Mouse (Mus musculus): Measurements from ENCODE around the gene Cox10. TPM values are rescaled to one million over a fixed set of nuclear protein-coding genes. Genes with fewer than 3 reads are reported as not detected.
"Not testable (repeated sequence)": the region's sequence is repeated elsewhere in the genome, so short reads cannot be mapped to it uniquely, and the experiment has no call there.

The Cox10 gene
- polyA plus RNA-seq (2016; fragmentation: Nextera tagmentation; extraction: Ambion mirVana), result 30.9 and 31.2 TPM in 2 replicates

DNA sequence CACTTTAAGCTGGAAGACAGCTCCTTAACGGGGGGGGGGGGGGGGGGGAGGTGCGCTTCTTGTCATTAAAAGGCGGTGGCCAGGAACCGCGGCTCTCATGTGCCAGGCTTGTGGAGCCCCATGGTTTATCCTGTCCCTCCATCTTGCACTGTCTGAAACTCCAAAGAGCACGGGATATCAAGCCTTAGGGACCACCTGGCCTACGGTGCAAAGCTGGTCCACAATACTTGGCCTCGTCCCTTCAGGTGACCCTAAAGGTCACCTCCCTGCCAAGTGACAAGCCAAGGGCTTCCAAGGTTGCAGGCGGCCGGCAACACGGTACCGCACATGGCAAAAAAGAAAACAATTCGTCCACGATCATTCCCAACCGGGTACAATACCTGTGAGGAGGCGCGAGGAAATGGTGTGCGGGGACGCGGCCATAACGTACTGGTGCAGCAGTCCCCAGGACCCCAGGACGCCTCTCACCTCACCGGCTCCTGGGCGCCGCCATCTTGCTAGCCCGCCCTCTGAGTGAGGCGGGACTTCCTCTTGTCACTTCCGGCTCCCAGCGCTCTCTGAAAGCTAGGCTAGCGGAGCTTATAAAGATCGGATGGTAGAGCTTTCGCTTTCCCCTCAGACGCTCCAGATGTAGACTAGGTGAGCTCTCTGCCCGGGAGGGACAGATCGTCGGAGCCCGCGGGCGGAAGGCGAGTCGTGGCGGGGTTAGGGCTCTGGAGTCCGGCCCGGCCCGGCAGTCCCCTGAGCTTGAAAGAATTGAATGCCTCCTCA, at the start of gene Cox10:
Gene Cox10, minus strand, starts transcription at position 513 of the 771 bp plus-strand sequence.
- Histone ChIP-seq H3K4me3 (peak within 1 kb of the TSS; percentile 72), H3K27me3 (replicated peaks; ENCODE audit: low read depth, poor library complexity, severe bottlenecking) (no peaks in the 10 kb centered on the region), H3K4me1 (peaks cover 21% of the 10 kb centered on the region), H3K9me3 (no peaks in the 10 kb centered on the region), H3K36me3 (replicated peaks) (peaks cover 23% of the 10 kb centered on the region), H3K27ac (replicated peaks) (peak within 1 kb of the TSS; percentile 88)
- DNase-seq (ENCODE audit: low spot score), result peak; percentile 89
- under 1% methylated on average over 45 of the region's 45 CpGs for WGBS

- no peak overlapping the region for H3K4me3 ChIP-seq
- DNase-seq (ENCODE audit: low spot score), result no peak
- WGBS, result 82% methylated on average over 9 of the region's 9 CpGs
These were observed 48.7 kb upstream of the Cox10 start for GRCm38 (mm10) chr11:64128016-64128415.

DNA sequence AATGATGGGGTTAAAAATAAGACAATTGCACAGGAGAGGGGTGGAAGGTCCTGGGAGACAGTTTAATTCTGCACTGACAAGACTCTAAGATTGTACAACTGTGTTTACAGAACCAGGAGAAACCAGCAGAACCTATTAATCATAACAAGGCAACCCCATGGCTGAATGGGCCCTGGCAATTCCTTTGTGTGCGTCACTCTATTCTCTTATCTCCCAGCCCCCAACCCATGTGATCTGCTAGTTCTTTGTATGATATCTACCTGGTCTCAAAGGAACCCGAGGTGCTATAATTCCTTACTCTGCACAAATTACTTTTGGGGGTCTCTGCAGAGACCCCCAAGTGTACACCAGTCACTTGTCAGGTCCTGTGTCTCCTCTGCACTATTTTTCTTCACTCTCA, 46.2 kb upstream of the Cox10 start:
- Histone ChIP-seq H3K4me3 (no peak overlapping the region), H3K4me1 (no peaks in the 10 kb centered on the region), H3K36me3 (replicated peaks) (no peaks in the 10 kb centered on the region), H3K27me3 (replicated peaks; ENCODE audit: low read depth, poor library complexity, severe bottlenecking) (no peaks in the 10 kb centered on the region), H3K9me3 (no peaks in the 10 kb centered on the region), H3K27ac (replicated peaks) (no peak overlapping the region)
- 81% methylated on average over 2 of the region's 2 CpGs for WGBS
- DNase-seq (ENCODE audit: low spot score), result no peak

More at GRCm38 (mm10) chr11:64128016-64128415, 48.7 kb upstream of the Cox10 start:
- H3K36me3 ChIP-seq (replicated peaks), result no peaks in the 10 kb centered on the region
- H3K4me1 ChIP-seq, result no peaks in the 10 kb centered on the region
- H3K27me3 ChIP-seq (replicated peaks; ENCODE audit: low read depth, poor library complexity, severe bottlenecking), result no peaks in the 10 kb centered on the region; the same call in 1 of the 2 replicates
- no peak overlapping the region for H3K27ac ChIP-seq (replicated peaks)
- no peaks in the 10 kb centered on the region for H3K9me3 ChIP-seq

GRCm38 (mm10) chr11:64123174-64123573, 43.9 kb upstream of the Cox10 start:
- 88% methylated on average over 6 of the region's 6 CpGs for WGBS
- not testable (repeated sequence) for H3K9me3 ChIP-seq; H3K4me1 ChIP-seq; DNase-seq (ENCODE audit: low spot score); H3K36me3 ChIP-seq (replicated peaks); H3K27me3 ChIP-seq (replicated peaks; ENCODE audit: low read depth, poor library complexity, severe bottlenecking); H3K4me3 ChIP-seq; H3K27ac ChIP-seq (replicated peaks)

DNA sequence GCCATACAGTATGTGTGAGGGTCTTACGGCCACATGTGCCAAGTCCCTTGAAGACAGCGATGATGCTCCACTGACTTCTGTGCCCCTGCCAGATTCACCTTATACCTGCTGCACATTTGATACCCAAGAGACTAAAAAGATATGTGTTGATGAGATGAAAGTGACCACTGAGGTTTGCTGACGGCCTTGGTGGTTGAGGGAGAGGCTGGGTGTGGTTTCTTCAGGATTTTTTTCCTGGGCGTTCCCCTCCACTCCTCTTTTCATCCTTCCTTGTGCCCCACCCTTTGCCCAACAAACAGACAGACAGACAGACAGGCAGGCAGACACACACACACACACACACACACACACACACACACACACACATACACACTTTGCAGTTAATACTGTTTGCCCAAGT, 37.4 kb upstream of the Cox10 start:
- no peak overlapping the region for H3K4me3 ChIP-seq
- H3K9me3 ChIP-seq, result no peaks in the 10 kb centered on the region
- no peaks in the 10 kb centered on the region for H3K27me3 ChIP-seq (replicated peaks; ENCODE audit: low read depth, poor library complexity, severe bottlenecking)
- no peak for DNase-seq (ENCODE audit: low spot score)
- H3K4me1 ChIP-seq, result no peaks in the 10 kb centered on the region
- no peaks in the 10 kb centered on the region for H3K36me3 ChIP-seq (replicated peaks)
- WGBS, result 86% methylated on average over 4 of the region's 4 CpGs
- no peak overlapping the region for H3K27ac ChIP-seq (replicated peaks)

GRCm38 (mm10) chr11:64115822-64116221, 36.6 kb upstream of the Cox10 start:
- Histone ChIP-seq H3K27me3 (replicated peaks; ENCODE audit: low read depth, poor library complexity, severe bottlenecking) (no peaks in the 10 kb centered on the region), H3K4me3 (no peak overlapping the region), H3K27ac (replicated peaks) (no peak overlapping the region), H3K4me1 (no peaks in the 10 kb centered on the region), H3K36me3 (replicated peaks) (no peaks in the 10 kb centered on the region), H3K9me3 (no peaks in the 10 kb centered on the region)
- 94% methylated on average over 2 of the region's 2 CpGs for WGBS
- DNase-seq (ENCODE audit: low spot score), result no peak

DNA sequence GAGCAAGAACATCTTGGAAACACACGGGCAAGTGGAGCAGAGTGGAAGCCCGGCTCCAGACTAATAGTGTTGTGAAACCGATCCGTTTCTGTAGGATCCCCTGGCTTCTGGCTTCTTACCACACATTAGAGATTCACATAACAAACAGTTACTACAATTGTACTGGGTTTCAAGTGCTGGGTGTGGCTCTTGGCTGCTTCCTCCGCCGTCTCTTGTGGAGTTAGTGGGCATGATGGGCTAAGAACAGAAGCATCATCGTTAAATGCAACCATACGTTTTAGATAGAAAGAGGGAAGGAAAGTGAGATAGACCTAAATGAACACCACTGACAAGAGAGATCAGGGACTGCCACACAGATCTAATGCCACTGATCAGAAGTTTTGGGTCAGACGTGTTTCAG, 35.8 kb upstream of the Cox10 start:
- WGBS, result 79% methylated on average over 9 of the region's 9 CpGs
- H3K27me3 ChIP-seq (replicated peaks; ENCODE audit: low read depth, poor library complexity, severe bottlenecking), result no peaks in the 10 kb centered on the region
- H3K36me3 ChIP-seq (replicated peaks), result no peaks in the 10 kb centered on the region
- no peak for DNase-seq (ENCODE audit: low spot score)
- no peaks in the 10 kb centered on the region for H3K9me3 ChIP-seq
- no peak overlapping the region for H3K27ac ChIP-seq (replicated peaks)
- H3K4me1 ChIP-seq, result no peaks in the 10 kb centered on the region
- H3K4me3 ChIP-seq, result no peak overlapping the region

GRCm38 (mm10) chr11:64100060-64100459, 20.8 kb upstream of the Cox10 start:
- WGBS, result 74% methylated on average over 5 of the region's 5 CpGs
- DNase-seq (ENCODE audit: low spot score), result no peak
- Histone ChIP-seq H3K27ac (replicated peaks) (no peak overlapping the region), H3K36me3 (replicated peaks) (no peaks in the 10 kb centered on the region), H3K27me3 (replicated peaks; ENCODE audit: low read depth, poor library complexity, severe bottlenecking) (no peaks in the 10 kb centered on the region), H3K9me3 (no peaks in the 10 kb centered on the region), H3K4me3 (no peak overlapping the region), H3K4me1 (no peaks in the 10 kb centered on the region)

GRCm38 (mm10) chr11:64093058-64093457, 13.8 kb upstream of the Cox10 start:
- H3K27me3 ChIP-seq (replicated peaks; ENCODE audit: low read depth, poor library complexity, severe bottlenecking), result no peaks in the 10 kb centered on the region
- peaks cover 4% of the 10 kb centered on the region for H3K4me1 ChIP-seq
- no peak overlapping the region for H3K4me3 ChIP-seq
- H3K27ac ChIP-seq (replicated peaks), result no peak overlapping the region
- 94% methylated on average over 4 of the region's 4 CpGs for WGBS
- H3K36me3 ChIP-seq (replicated peaks), result no peaks in the 10 kb centered on the region
- no peak for DNase-seq (ENCODE audit: low spot score)
- no peaks in the 10 kb centered on the region for H3K9me3 ChIP-seq

GRCm38 (mm10) chr11:64091150-64091549, 11.9 kb upstream of the Cox10 start:
- peaks cover 4% of the 10 kb centered on the region for H3K4me1 ChIP-seq
- H3K36me3 ChIP-seq (replicated peaks), result no peaks in the 10 kb centered on the region
- no peaks in the 10 kb centered on the region for H3K27me3 ChIP-seq (replicated peaks; ENCODE audit: low read depth, poor library complexity, severe bottlenecking)
- 83% methylated on average over 7 of the region's 7 CpGs for WGBS
- H3K9me3 ChIP-seq, result no peaks in the 10 kb centered on the region
- no peak overlapping the region for H3K4me3 ChIP-seq
- no peak for DNase-seq (ENCODE audit: low spot score)
- H3K27ac ChIP-seq (replicated peaks), result no peak overlapping the region

DNA sequence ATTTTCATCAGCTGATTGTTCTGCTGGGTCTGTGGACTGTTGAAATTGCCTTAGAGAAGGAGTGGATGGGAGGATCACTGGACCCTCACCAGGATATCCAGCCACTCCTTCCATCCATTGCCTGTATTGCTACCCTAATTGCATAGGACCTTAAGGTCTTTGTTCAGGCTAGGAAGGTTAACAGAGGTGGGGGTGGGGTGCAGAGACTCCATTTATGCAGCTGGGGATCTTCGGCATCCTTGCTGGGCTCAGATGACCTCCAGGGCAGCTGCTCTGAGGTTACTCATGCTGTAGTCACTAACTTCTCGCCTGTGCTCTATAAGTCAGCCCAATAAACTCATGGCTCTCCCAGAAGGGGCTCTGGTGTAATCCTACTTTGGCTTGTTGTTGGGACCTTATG, 10.4 kb upstream of the Cox10 start:
- Histone ChIP-seq H3K27ac (replicated peaks) (no peak overlapping the region), H3K27me3 (replicated peaks; ENCODE audit: low read depth, poor library complexity, severe bottlenecking) (no peaks in the 10 kb centered on the region), H3K36me3 (replicated peaks) (no peaks in the 10 kb centered on the region), H3K4me3 (no peak overlapping the region), H3K9me3 (no peaks in the 10 kb centered on the region), H3K4me1 (peaks cover 4% of the 10 kb centered on the region)
- no peak for DNase-seq (ENCODE audit: low spot score)
- 34% methylated on average over 2 of the region's 2 CpGs for WGBS

GRCm38 (mm10) chr11:64085888-64086287, 6.6 kb upstream of the Cox10 start:
- 80% methylated on average over 5 of the region's 5 CpGs for WGBS
- Histone ChIP-seq H3K9me3 (no peaks in the 10 kb centered on the region), H3K27me3 (replicated peaks; ENCODE audit: low read depth, poor library complexity, severe bottlenecking) (no peaks in the 10 kb centered on the region), H3K27ac (replicated peaks) (no peak overlapping the region), H3K36me3 (replicated peaks) (peaks cover 23% of the 10 kb centered on the region), H3K4me3 (no peak overlapping the region), H3K4me1 (peaks cover 4% of the 10 kb centered on the region)
- DNase-seq (ENCODE audit: low spot score), result no peak

DNA sequence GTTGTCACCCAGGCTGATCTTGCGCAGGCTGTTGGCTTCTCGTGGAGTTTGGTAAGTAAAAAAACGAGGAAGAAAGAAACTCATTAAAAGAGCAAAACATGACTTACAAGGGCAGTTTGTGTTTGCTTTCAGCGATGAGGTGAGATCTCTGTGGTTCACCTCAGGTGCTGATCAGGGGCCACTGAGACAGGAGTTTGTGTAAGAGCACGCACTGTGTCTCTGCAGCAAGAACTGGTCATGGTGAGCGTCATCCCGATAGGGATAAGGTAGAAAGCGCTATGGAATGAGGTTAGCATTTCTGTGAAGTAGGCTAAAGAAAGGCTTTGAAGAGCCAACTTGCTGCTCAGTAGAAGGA, 436 bp upstream of the Cox10 start:
- H3K4me3 ChIP-seq, result peak overlapping the region; percentile 72
- peaks cover 21% of the 10 kb centered on the region for H3K4me1 ChIP-seq
- no peaks in the 10 kb centered on the region for H3K9me3 ChIP-seq
- WGBS, result under 1% methylated on average over 8 of the region's 8 CpGs
- no peaks in the 10 kb centered on the region for H3K27me3 ChIP-seq (replicated peaks; ENCODE audit: low read depth, poor library complexity, severe bottlenecking)
- H3K27ac ChIP-seq (replicated peaks), result peak overlapping the region; percentile 88
- peaks cover 23% of the 10 kb centered on the region for H3K36me3 ChIP-seq (replicated peaks)
- no peak for DNase-seq (ENCODE audit: low spot score)
